Mouse (Mus musculus): ENCODE data around the gene Dlgap4. TPM values are rescaled to one million over a fixed set of nuclear protein-coding genes. Genes with fewer than 3 reads are reported as not detected.

Dlgap4 gene
- total and polyA plus RNA-seq, 3 experiments, result 10.4 to 39.6 TPM; not detected in 1

DNA sequence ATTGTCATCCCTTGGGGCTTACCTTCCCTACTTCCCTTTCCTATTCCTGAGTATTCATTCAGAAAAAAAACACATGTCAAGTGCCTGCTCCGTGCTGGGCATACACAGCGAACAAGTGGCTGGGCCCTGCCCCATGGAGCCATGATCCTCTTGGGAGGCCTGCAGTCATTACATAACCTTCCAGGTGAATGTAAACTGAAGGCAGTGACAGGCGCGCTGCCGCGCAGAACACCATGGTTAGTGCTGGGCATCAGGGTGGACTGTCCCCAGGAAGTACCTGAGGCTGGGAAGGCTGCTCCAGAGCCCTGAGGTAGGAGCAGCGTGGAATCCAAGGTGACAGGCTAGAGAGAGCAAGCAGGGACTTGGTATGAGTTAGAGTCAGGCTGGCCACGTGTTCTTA, 7.4 kb downstream of the Dlgap4 start:
- no peaks in the 10 kb centered on the region for H3K79me2 ChIP-seq (ENCODE audit: control insufficient read depth, insufficient read depth, low read length, poor library complexity)
- no peaks in the 10 kb centered on the region for H3K27me3 ChIP-seq (ENCODE audit: control insufficient read depth in 1 of 2, insufficient read depth in 2 of 2, low read length in 2 of 2)
- no peak overlapping the region for H3K4me3 ChIP-seq (ENCODE audit: control insufficient read depth in 1 of 2, insufficient read depth in 1 of 2, low read depth in 2 of 2, low read length in 2 of 2)
- TF ChIP-seq TAL1 (IDR thresholded peaks at IDR 0.05; ENCODE audit: low read length) (no peak), MAZ (IDR thresholded peaks at IDR 0.05; ENCODE audit: low read depth, low read length) (no peak), MAFK (IDR thresholded peaks at IDR 0.05; ENCODE audit: borderline replicate concordance, low read depth, low read length) (no peak), CTCF (IDR thresholded peaks at IDR 0.05 in 2 of 3, conservative IDR thresholded peaks at IDR 0.05 in 1 of 3; ENCODE audit: control insufficient read depth in 1 of 3, insufficient read depth in 1 of 3, low read depth in 2 of 3, low read length in 3 of 3, poor library complexity in 1 of 3, severe bottlenecking in 1 of 3) (no peak), TCF12 (IDR thresholded peaks at IDR 0.05; ENCODE audit: low read depth, low read length) (no peak), ELF1 (IDR thresholded peaks at IDR 0.05; ENCODE audit: low read depth, low read length) (no peak), SMC3 (IDR thresholded peaks at IDR 0.05; ENCODE audit: low read depth, low read length) (no peak), MEF2A (IDR thresholded peaks at IDR 0.05; ENCODE audit: extremely low read depth, insufficient replicate concordance, low read depth, low read length, poor library complexity, severe bottlenecking) (no peak), ZC3H11A (IDR thresholded peaks at IDR 0.05; ENCODE audit: low read depth, low read length) (no peak), RAD21 (IDR thresholded peaks at IDR 0.05; ENCODE audit: low read depth, low read length) (no peak), ETS1 (IDR thresholded peaks at IDR 0.05; ENCODE audit: low read depth, low read length) (no peak), MYC (IDR thresholded peaks at IDR 0.05; ENCODE audit: low read depth, low read length) (no peak), POLR2AphosphoS5 (IDR thresholded peaks at IDR 0.05; ENCODE audit: borderline replicate concordance, low read depth, low read length) (no peak), MAX (IDR thresholded peaks at IDR 0.05; ENCODE audit: low read length) (no peak), MYB (IDR thresholded peaks at IDR 0.05; ENCODE audit: low read depth, low read length) (no peak), RCOR1 (IDR thresholded peaks at IDR 0.05; ENCODE audit: low read depth, low read length) (no peak)
- H3K4me1 ChIP-seq (ENCODE audit: control insufficient read depth in 1 of 2, insufficient read depth in 2 of 2, low read length in 2 of 2), result no peaks in the 10 kb centered on the region
- H3K27ac ChIP-seq (ENCODE audit: control insufficient read depth, low read depth, low read length), result no peak overlapping the region
- H3K9me3 ChIP-seq (replicated peaks; ENCODE audit: insufficient read depth, low read length), result no peaks in the 10 kb centered on the region
- no peak for DNase-seq (ENCODE audit: low read depth, low spot score)
- H3K9ac ChIP-seq (ENCODE audit: control insufficient read depth, low read depth, low read length, poor library complexity, severe bottlenecking), result no peak overlapping the region
- no peaks in the 10 kb centered on the region for H3K36me3 ChIP-seq (ENCODE audit: control insufficient read depth in 1 of 2, insufficient read depth in 2 of 2, low read length in 2 of 2)

DNA sequence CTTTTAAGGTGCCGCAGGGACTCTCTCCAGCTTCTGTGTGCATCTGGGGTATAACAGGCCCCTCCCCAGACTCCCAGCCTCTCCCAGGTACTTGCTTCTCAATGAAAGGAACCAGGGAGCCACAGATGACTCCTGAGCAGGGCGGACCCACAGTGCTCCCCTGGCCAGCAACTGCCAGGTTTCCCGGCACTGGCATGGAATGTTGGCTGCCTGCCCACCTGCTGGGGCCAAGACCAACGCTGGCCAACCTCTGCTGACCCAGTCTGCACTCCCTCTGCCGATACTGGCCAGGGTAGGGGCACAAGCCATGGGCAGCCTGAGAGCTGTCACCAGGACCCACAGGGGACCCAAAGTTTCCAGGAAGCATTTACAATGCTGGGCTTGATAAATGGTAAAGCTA, 7.9 kb downstream of the Dlgap4 start:
- H3K27ac ChIP-seq (ENCODE audit: control insufficient read depth, low read depth, low read length), result no peak overlapping the region
- H3K27me3 ChIP-seq (ENCODE audit: control insufficient read depth in 1 of 2, insufficient read depth in 2 of 2, low read length in 2 of 2), result no peaks in the 10 kb centered on the region
- H3K9me3 ChIP-seq (replicated peaks; ENCODE audit: insufficient read depth, low read length), result no peaks in the 10 kb centered on the region
- no peak overlapping the region for H3K4me3 ChIP-seq (ENCODE audit: control insufficient read depth in 1 of 2, insufficient read depth in 1 of 2, low read depth in 2 of 2, low read length in 2 of 2)
- H3K79me2 ChIP-seq (ENCODE audit: control insufficient read depth, insufficient read depth, low read length, poor library complexity), result no peaks in the 10 kb centered on the region
- DNase-seq (ENCODE audit: low read depth, low spot score), result no peak
- no peak overlapping the region for H3K9ac ChIP-seq (ENCODE audit: control insufficient read depth, low read depth, low read length, poor library complexity, severe bottlenecking)
- no peaks in the 10 kb centered on the region for H3K4me1 ChIP-seq (ENCODE audit: control insufficient read depth in 1 of 2, insufficient read depth in 2 of 2, low read length in 2 of 2)
- TF ChIP-seq TAL1 (IDR thresholded peaks at IDR 0.05; ENCODE audit: low read length), result no peak
- no peak for TF ChIP-seq ZC3H11A (IDR thresholded peaks at IDR 0.05; ENCODE audit: low read depth, low read length)
- no peak for TF ChIP-seq TCF12 (IDR thresholded peaks at IDR 0.05; ENCODE audit: low read depth, low read length)
- no peak for TF ChIP-seq TBP (IDR thresholded peaks at IDR 0.05; ENCODE audit: low read depth, low read length)
- no peak for TF ChIP-seq POLR2AphosphoS5 (IDR thresholded peaks at IDR 0.05; ENCODE audit: borderline replicate concordance, low read depth, low read length)
- no peak for TF ChIP-seq UBTF (IDR thresholded peaks at IDR 0.05; ENCODE audit: borderline replicate concordance, insufficient read depth, low read depth, low read length)
- no peak for TF ChIP-seq ELF1 (IDR thresholded peaks at IDR 0.05; ENCODE audit: low read depth, low read length)
- no peaks in the 10 kb centered on the region for H3K36me3 ChIP-seq (ENCODE audit: control insufficient read depth in 1 of 2, insufficient read depth in 2 of 2, low read length in 2 of 2)
